Mouse (Mus musculus): ENCODE measurements around the gene Prmt2.

GRCm38 (mm10) chr10:76210806-76211205 is 26.9 kb downstream of the Prmt2 start:
- no peak for TF ChIP-seq POLR2AphosphoS2 (IDR thresholded peaks at IDR 0.05; ENCODE audit: insufficient read length, low read depth)
- TF ChIP-seq MYOD1 (IDR thresholded peaks at IDR 0.05; ENCODE audit: control insufficient read depth in 1 of 3, insufficient read length in 2 of 3, low read depth in 2 of 3), result no peak
- no peak for TF ChIP-seq POLR2A (IDR thresholded peaks at IDR 0.05; ENCODE audit: insufficient read length, low read depth)
- TF ChIP-seq E2F4 (IDR thresholded peaks at IDR 0.05; ENCODE audit: insufficient read depth), result no peak

Data from myocyte (in vitro differentiated cells).